Mouse (Mus musculus) ovary, adult 2 months (tissue): Measurements from ENCODE around the gene Homer1. TPM values are rescaled to one million over a fixed set of nuclear protein-coding genes. Genes with fewer than 3 reads are reported as not detected.

ENCODE experiments used
- polyA plus RNA-seq: library from polyadenylated mRNA; depleted of rRNA; stranded (reverse); fragments of >200 nt; gene quantifications from 2 replicates; pipeline ENCODE4 v1.2.3, GENCODE M21; 2012; rRNA removed

The Homer1 gene
- 6.0 and 10.0 TPM in 2 replicates for polyA plus RNA-seq

GRCm38 (mm10) chr13:93299316-93299715, at the start of gene Homer1:
Gene Homer1 (plus strand): TSS chr13:93299635.

Other genes with a start within 250 kb of the Homer1 start
- 0.52 and 0.55 TPM in 2 replicates for gene Cmya5, start 154.9 kb upstream of the Homer1 start, polyA plus RNA-seq
- 13.2 and 13.6 TPM in 2 replicates for gene Tent2, start 107.2 kb upstream of the Homer1 start, polyA plus RNA-seq
- gene Jmy, start 200.2 kb downstream of the Homer1 start, polyA plus RNA-seq: 44.4 and 63.0 TPM in 2 replicates